Mouse (Mus musculus) cerebellum, adult 11-12 months (tissue): Measurements from ENCODE around the gene Ppm1g.
A peak's percentile ranks its signal among the peaks of the same experiment; 100 is the strongest.

Experiments used
- DNase-seq: peaks from one replicate; pipeline ENCODE4 v3.0.0; 2022

The Ppm1g gene

DNA sequence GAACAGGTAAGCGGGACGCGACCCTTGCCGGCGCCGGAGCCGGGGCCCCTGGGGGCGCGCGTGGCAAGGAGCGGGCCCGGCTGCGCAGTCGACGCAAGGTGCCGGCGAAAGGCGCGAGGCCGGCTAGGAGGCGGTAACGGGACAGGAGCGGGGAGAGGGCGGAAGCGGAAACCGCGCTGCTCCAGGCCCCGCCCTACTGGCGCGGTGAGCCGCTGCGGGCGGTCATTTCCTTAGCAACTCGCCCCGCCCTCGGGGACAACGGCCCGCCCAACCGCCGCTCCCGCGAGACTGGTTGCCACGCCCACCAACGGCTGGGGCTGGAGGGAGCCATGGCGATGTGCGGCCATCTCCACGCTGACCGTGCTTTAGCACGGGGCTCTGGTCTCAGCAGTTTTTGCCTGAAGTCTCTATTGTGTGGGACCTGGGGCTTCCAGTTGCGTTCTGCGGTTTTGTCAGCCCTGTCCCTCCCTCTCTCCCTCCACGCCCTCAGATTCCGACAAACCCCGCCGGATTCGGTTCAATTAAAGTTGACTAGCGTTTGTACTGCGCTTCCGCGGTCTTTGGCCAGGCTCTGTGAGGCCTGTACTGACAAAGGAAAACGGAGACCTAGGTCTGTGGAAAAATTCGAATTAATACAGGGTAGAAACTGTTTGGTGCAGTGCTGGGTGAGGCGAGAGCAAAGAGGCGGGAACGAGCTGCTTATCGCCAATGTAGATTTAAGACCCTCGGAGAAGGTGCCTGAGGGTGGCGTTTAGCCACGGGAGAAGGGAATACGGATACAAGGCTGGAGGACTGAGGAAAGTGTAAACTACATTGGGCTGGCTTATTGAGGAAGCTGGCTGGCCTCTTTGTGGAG, at the start of gene Ppm1g:
Gene Ppm1g (minus strand): TSS at position 240 of the 856 bp plus-strand sequence.
- peak; percentile 94 for DNase-seq

GRCm38 (mm10) chr5:31267686-31268085, 47.2 kb upstream of the Ppm1g start:
- DNase-seq, result no peak

- no peak for DNase-seq
Observed at GRCm38 (mm10) chr5:31266101-31266500, 45.6 kb upstream of the Ppm1g start.

DNA sequence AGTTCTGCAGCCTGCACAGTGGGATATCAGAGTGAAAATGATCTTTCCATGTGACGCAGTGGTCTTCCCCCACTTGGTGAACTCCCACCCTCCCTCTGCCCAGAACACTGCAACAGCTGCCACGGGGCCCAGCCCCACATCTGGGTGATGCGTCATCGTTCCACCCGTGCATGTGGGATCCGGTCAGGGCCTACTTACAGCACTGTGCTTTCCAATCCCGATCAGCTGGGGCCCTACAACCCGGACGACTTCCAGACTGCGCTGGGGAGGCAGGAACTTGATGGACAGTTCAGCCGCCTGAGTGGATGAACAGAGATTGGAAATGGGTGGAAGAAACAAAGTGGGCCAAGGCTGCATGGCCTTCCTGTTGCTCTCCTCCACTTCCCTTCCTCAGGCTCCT, 37.1 kb upstream of the Ppm1g start:
- no peak for DNase-seq

DNA sequence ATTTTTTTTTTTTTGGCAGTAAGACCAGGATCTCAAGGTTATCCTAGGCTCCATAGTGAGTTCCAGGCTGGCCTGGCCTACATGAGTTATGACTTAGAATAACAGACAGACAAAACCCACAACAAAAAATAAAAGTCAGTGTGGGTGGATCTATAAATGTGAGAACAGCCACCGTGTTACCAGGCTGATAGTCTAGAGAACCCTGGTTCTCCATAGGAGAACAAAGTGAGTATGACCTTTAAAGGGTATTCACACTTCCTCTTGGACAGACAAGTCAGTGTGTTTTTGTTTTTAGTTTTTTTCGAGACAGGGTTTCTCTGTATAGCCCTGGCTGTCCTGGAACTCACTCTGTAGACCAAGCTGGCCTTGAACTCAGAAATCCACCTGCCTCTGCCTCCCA, 35.5 kb upstream of the Ppm1g start:
- DNase-seq, result no peak

DNA sequence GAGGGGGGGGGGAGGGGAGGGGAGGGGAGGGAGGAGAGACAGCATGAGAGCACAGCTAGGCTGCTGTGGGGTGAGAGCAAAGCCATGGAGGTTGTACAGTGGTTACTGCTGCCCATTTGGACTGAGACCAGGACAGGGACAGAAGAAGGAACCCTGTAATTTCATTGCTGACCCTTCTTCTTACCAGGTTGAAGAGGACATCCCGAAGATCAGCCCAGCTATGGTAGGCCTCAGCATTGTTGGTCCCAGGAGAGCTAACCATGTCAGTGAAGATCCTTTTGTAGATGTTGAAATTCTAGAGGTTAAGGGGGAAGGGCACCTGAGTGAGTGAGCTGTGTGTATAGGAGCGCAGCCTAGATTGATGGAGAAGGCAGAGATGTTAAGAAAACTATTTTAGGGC, 34.9 kb upstream of the Ppm1g start:
- DNase-seq, result no peak

- no peak for DNase-seq
Observed at GRCm38 (mm10) chr5:31254901-31255300, 34.4 kb upstream of the Ppm1g start.

DNA sequence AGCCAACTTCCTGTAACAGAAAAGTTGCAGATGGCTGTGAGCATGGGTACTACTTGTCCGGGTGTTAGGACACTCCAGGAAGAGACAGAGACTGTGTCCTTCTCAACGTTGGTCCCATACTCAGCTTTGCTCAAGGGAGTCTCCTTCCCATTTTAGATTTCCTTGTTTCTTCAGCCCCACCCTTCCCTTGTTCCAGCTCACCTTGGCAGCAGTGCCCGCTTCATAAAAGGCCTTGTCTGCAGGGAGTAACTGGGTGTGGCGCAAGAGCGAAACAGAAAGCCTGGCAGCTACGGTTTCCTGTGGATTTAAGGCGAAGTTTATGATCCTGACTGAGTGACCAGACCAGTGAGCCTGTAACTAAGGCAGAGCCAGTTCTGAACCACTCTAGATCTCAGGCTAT, 34.0 kb upstream of the Ppm1g start:
- no peak for DNase-seq

- no peak for DNase-seq
Observed at GRCm38 (mm10) chr5:31253806-31254205, 33.3 kb upstream of the Ppm1g start.

- no peak for DNase-seq
Observed at GRCm38 (mm10) chr5:31252795-31253545, 32.5 kb upstream of the Ppm1g start.

DNA sequence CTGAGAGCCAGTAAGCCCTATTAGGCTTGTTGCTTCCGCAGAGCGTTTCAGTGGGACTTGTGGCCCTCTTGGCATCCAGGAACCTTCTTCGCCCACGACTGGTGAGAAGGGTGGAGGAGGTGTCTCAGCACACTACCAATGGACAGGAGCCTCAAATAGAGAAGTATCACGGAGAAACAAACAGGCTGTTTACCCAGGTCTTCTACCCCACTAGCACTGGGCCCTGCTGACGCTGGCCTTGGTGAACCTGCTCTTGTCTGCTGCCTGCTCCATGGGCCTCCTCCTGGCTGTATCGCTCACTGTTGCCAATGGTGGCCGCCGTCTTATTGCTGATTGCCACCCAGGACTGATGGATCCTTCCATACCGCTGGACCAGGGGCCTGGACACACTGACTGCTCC, 31.7 kb upstream of the Ppm1g start:
- no peak for DNase-seq

- DNase-seq, result peak; percentile 38
Observed at GRCm38 (mm10) chr5:31251541-31252101, 31.1 kb upstream of the Ppm1g start, which contains the start of gene Krtcap3. Gene Krtcap3 (plus strand): TSS chr5:31251691.

DNA sequence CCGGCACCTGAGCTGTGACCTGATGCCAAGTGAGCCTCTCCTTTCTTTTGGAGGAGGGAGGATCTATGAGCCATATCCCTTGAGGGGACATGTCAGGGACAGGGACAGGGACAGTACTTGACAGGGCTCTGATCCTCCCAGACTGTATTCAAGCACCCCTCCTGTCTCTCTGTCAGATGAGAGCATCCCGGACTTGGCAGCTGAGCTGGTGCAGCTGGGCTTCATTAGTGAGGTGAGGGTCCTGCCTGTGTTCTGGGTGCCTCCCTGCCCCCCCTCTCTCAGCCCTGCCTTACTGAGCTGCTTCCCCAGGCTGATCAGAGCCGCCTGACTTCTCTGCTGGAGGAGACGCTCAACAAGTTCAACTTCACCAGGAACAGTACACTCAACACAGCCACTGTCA, 30.2 kb upstream of the Ppm1g start:
- DNase-seq, result no peak

GRCm38 (mm10) chr5:31242191-31242590, 21.7 kb upstream of the Ppm1g start:
- no peak for DNase-seq

- no peak for DNase-seq
Observed at GRCm38 (mm10) chr5:31241522-31242034, 21.1 kb upstream of the Ppm1g start.

DNA sequence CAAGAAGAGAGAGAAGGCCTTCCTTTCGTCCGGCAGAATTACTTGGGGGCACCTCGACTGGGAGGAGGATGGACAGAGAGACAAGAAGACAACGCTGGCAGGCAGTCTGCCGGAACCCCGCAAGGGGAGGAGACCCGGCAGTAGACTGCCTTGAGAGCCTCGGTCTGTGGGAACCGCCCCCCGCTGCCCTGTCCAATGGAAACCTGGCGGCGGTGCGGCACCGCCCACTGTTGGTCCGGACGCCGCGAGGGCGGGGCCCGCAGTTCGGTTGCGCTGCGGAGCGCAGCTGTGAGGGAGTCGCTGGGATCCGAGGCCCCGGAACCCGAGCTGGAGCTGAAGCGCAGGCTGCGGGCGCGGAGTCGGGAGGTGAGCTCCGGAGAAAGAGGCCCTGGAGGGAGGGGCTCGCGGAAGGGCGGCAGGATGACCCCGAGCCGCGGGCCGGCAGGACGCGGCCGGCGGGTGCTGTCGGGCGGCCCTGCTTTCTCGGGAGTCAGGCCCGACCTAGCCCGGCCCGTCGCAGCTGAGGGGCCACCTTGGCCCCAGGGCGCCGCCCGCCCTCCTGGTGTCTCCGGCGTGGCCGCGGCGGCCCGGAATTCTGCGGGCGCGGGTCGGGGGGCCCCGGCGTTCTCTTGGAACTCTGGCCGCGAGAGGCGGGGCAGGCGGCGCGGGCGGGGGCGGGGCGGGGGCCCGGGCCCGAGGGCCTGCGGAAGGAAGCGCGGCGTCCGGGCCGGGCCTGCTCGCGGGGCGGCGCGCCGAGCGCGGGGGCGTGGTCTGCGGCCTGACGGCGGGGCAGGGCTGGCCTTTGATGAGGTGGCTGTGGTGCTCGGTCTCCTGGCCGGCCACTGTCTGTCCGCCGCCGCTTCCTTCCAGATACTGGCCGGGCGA, 20.4 kb upstream of the Ppm1g start, which contains the start of the genes Nrbp1 and Gm9970:
Gene Nrbp1 (plus strand): TSS at position 228 of the 885 bp plus-strand sequence.
Gene Gm9970 (minus strand): TSS at position 596 of the 885 bp plus-strand sequence.
- peak; percentile 96 for DNase-seq

DNA sequence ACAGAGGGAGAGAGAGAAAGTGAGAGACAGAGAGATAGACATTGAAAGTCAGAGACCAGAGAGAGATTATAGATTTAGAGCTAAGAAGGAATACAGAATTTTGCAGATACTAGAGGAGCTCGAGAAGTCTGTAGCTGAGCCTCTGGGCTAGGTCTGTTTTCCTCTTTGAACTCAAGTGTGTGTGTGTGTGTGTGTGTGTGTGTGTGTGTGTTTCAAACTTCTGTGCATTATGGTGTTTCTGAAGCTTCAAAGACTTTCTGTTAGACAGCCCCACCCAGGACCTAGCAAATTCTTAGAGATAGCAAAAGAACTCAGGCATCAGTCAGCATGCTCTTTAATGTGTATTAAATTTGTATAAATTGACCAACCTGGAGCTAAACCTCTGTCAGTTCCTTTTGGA, 6.2 kb upstream of the Ppm1g start:
- no peak for DNase-seq

DNA sequence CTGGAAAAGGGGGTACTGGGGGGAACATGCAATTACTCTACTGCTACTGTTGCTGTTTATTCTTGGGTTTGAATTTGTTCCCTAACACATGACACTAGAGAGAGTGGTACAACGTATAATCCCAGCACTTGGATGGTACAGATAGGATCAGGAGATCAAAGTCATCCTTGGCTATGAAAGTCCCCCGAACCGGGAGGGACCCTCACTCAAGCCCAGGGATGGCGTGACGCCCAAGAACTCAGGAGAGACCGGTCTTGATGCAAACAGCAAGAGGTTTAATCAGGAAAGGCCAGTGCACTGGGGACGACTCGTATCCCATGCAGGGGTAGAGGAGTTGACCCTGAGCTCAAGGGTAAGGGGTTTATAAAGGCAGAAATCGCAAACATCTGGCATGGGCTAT, 2.2 kb upstream of the Ppm1g start:
- DNase-seq, result peak; percentile 28

- DNase-seq, result peak; percentile 31
Observed at GRCm38 (mm10) chr5:31221304-31221945, 938 bp upstream of the Ppm1g start.

DNA sequence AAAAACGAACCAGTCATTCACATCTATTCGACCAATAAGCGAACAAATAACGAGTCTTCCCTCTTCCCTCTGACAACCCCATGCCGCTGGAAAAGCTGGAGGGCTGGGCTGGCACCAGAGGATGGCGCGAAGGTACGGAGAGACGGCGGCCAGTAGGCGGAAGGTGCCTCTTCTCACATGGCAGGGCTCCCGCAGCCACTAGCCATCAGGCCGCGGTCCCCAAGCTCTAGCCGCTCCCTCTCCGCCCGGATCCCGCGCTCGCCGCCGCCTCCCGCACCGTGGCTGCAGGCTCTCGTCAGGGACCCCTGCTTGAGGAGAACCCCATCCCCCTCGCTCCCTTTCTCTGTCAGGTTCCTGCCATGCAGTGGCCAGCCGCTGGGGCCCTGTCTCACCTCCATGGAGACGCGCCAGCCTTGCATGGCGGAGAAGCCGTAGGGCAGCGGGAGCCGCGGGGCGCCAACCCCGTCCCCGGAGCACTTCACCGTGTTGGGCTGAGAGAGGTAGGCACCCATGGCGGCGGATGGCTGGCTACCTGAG, 508 bp downstream of the Ppm1g start:
- DNase-seq, result no peak

DNA sequence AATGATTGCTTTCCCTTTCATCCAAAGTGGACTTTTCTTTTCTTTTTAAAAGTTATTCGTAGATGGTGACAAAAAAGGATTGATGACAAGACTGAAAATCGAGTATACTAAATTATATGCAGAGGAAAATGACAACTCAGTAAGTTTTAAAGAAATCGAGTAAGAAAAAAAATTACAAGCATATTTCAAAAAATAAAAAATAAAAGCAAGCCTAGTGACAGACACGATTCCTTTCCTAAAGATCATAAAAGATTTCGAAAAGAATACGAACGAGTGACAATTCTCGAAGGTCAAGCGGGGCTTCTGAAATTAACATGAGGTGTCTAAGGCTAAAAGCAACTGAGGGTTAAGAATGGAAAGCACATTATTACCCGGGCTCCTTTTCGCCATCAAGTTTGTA, 1.0 kb downstream of the Ppm1g start:
- no peak for DNase-seq
